Mouse (Mus musculus): Measurements from ENCODE around the gene Sirt7. TPM values are rescaled to one million over a fixed set of nuclear protein-coding genes. Genes with fewer than 3 reads are reported as not detected.

Sirt7 gene
- total and polyA plus RNA-seq, 2 experiments, result 36.3 to 72.1 TPM

- Histone ChIP-seq H3K4me3 (ENCODE audit: insufficient read depth, low read depth, low read length) (no peak overlapping the region), H3K4me1 (ENCODE audit: control insufficient read depth, insufficient read depth, low read length) (peaks cover 18% of the 10 kb centered on the region), H3K36me3 (ENCODE audit: control insufficient read depth, insufficient read depth, low read length) (peaks cover 24% of the 10 kb centered on the region; the same call in 1 of the 2 replicates), H3K9ac (ENCODE audit: low read depth, low read length) (no peak overlapping the region), H3K79me2 (ENCODE audit: control insufficient read depth, insufficient read depth, low read length) (peaks cover 28% of the 10 kb centered on the region), H3K27ac (replicated peaks; ENCODE audit: insufficient read depth, low read depth, low read length) (no peak overlapping the region), H3K27me3 (ENCODE audit: control insufficient read depth, insufficient read depth, low read length) (no peaks in the 10 kb centered on the region)
- TF ChIP-seq CTCF (IDR thresholded peaks at IDR 0.05; ENCODE audit: low read depth, low read length) (no peak), POLR2A (IDR thresholded peaks at IDR 0.05; ENCODE audit: extremely low read depth, insufficient read depth, low read length) (no peak)
- no peak for DNase-seq (ENCODE audit: extremely low read depth, low read depth, low spot score)
- WGBS, result 94% methylated on average over 14 of the region's 14 CpGs
These were observed 4.8 kb downstream of the Sirt7 start for GRCm38 (mm10) chr11:120620195-120620594.

GRCm38 (mm10) chr11:120618619-120619535, 6.2 kb downstream of the Sirt7 start:
- peaks cover 22% of the 10 kb centered on the region for H3K4me1 ChIP-seq (ENCODE audit: control insufficient read depth, insufficient read depth, low read length)
- no peak overlapping the region for H3K4me3 ChIP-seq (ENCODE audit: insufficient read depth, low read depth, low read length)
- H3K79me2 ChIP-seq (ENCODE audit: control insufficient read depth, insufficient read depth, low read length), result peaks cover 30% of the 10 kb centered on the region
- H3K27ac ChIP-seq (replicated peaks; ENCODE audit: insufficient read depth, low read depth, low read length), result peak overlapping the region; percentile 74
- H3K27me3 ChIP-seq (ENCODE audit: control insufficient read depth, insufficient read depth, low read length), result no peaks in the 10 kb centered on the region
- H3K9ac ChIP-seq (ENCODE audit: low read depth, low read length), result peak overlapping the region; percentile 28; the same call in 1 of the 2 replicates
- no peak for TF ChIP-seq POLR2A (IDR thresholded peaks at IDR 0.05; ENCODE audit: extremely low read depth, insufficient read depth, low read length)
- no peak for TF ChIP-seq CTCF (IDR thresholded peaks at IDR 0.05; ENCODE audit: low read depth, low read length)
- peaks cover 33% of the 10 kb centered on the region for H3K36me3 ChIP-seq (ENCODE audit: control insufficient read depth, insufficient read depth, low read length)
- 87% methylated on average over 25 of the region's 25 CpGs for WGBS
- peak; percentile 33 for DNase-seq (ENCODE audit: extremely low read depth, low read depth, low spot score)

- peaks cover 34% of the 10 kb centered on the region for H3K36me3 ChIP-seq (ENCODE audit: control insufficient read depth, insufficient read depth, low read length)
- under 1% methylated on average over 56 of the region's 56 CpGs for WGBS
- DNase-seq (ENCODE audit: extremely low read depth, low read depth, low spot score), result peak; percentile 86
These were observed 7.4 kb downstream of the Sirt7 start, which contains the start of gene Pcyt2 for GRCm38 (mm10) chr11:120617519-120618112. Gene Pcyt2 (minus strand): TSS chr11:120617936.

GRCm38 (mm10) chr11:120616617-120617294, 8.3 kb downstream of the Sirt7 start:
- Histone ChIP-seq H3K9ac (ENCODE audit: low read depth, low read length) (peak overlapping the region; percentile 100), H3K4me3 (ENCODE audit: insufficient read depth, low read depth, low read length) (peak overlapping the region; percentile 99), H3K79me2 (ENCODE audit: control insufficient read depth, insufficient read depth, low read length) (peaks cover 21% of the 10 kb centered on the region), H3K27me3 (ENCODE audit: control insufficient read depth, insufficient read depth, low read length) (no peaks in the 10 kb centered on the region), H3K27ac (replicated peaks; ENCODE audit: insufficient read depth, low read depth, low read length) (peak overlapping the region; percentile 100), H3K4me1 (ENCODE audit: control insufficient read depth, insufficient read depth, low read length) (peaks cover 24% of the 10 kb centered on the region), H3K36me3 (ENCODE audit: control insufficient read depth, insufficient read depth, low read length) (peaks cover 36% of the 10 kb centered on the region)
- DNase-seq (ENCODE audit: extremely low read depth, low read depth, low spot score), result peak; percentile 95
- TF ChIP-seq CTCF (IDR thresholded peaks at IDR 0.05; ENCODE audit: low read depth, low read length) (no peak), POLR2A (IDR thresholded peaks at IDR 0.05; ENCODE audit: extremely low read depth, insufficient read depth, low read length) (0 out of 2 replicates have a peak, but pooled peaks have one; percentile 38)
- WGBS, result 24% methylated on average over 4 of the region's 4 CpGs

More at GRCm38 (mm10) chr11:120617519-120618112, 7.4 kb downstream of the Sirt7 start, which contains the start of gene Pcyt2:
- peak within 1 kb of the TSS; percentile 100 for H3K27ac ChIP-seq (replicated peaks; ENCODE audit: insufficient read depth, low read depth, low read length)
- H3K79me2 ChIP-seq (ENCODE audit: control insufficient read depth, insufficient read depth, low read length), result peaks cover 21% of the 10 kb centered on the region
- H3K4me3 ChIP-seq (ENCODE audit: insufficient read depth, low read depth, low read length), result peak within 1 kb of the TSS; percentile 99
- H3K4me1 ChIP-seq (ENCODE audit: control insufficient read depth, insufficient read depth, low read length), result peaks cover 24% of the 10 kb centered on the region
- TF ChIP-seq CTCF (IDR thresholded peaks at IDR 0.05; ENCODE audit: low read depth, low read length), result no peak
- peak; percentile 97 for TF ChIP-seq POLR2A (IDR thresholded peaks at IDR 0.05; ENCODE audit: extremely low read depth, insufficient read depth, low read length)
- no peaks in the 10 kb centered on the region for H3K27me3 ChIP-seq (ENCODE audit: control insufficient read depth, insufficient read depth, low read length)
- peak within 1 kb of the TSS; percentile 100 for H3K9ac ChIP-seq (ENCODE audit: low read depth, low read length)

- peaks cover 24% of the 10 kb centered on the region for H3K4me1 ChIP-seq (ENCODE audit: control insufficient read depth, insufficient read depth, low read length)
- peaks cover 21% of the 10 kb centered on the region for H3K79me2 ChIP-seq (ENCODE audit: control insufficient read depth, insufficient read depth, low read length)
- no peaks in the 10 kb centered on the region for H3K27me3 ChIP-seq (ENCODE audit: control insufficient read depth, insufficient read depth, low read length)
- no peak for TF ChIP-seq POLR2A (IDR thresholded peaks at IDR 0.05; ENCODE audit: extremely low read depth, insufficient read depth, low read length)
- no peak for TF ChIP-seq CTCF (IDR thresholded peaks at IDR 0.05; ENCODE audit: low read depth, low read length)
- peak overlapping the region; percentile 99 for H3K4me3 ChIP-seq (ENCODE audit: insufficient read depth, low read depth, low read length)
- peak overlapping the region; percentile 55 for H3K9ac ChIP-seq (ENCODE audit: low read depth, low read length)
- peak; percentile 45 for DNase-seq (ENCODE audit: extremely low read depth, low read depth, low spot score)
- 31% methylated on average over 11 of the region's 11 CpGs for WGBS
- peak overlapping the region; percentile 100 for H3K27ac ChIP-seq (replicated peaks; ENCODE audit: insufficient read depth, low read depth, low read length)
- H3K36me3 ChIP-seq (ENCODE audit: control insufficient read depth, insufficient read depth, low read length), result peaks cover 41% of the 10 kb centered on the region
These were observed 9.3 kb downstream of the Sirt7 start for GRCm38 (mm10) chr11:120615606-120616203.
